Mouse (Mus musculus) C2C12 (cell line): ENCODE measurements at regions not wholly inside any gene's neighbourhood (a gene's known extent, or its start where the extent isn't known, plus 50 kb on each side); places are given as distances from the start of the nearest gene placed in this dataset.

Experiments
- CEBPB ChIP-seq: IDR thresholded peaks from one replicate; pipeline ENCODE4 v1.6.1; 2011; ENCODE audit warnings: low read depth, mild to moderate bottlenecking, control low read depth, moderate library complexity
- CTCF ChIP-seq: IDR thresholded peaks from one replicate; pipeline ENCODE4 v1.5.1; 2011; ENCODE audit not compliant: control insufficient read depth, insufficient read depth, insufficient read length
- USF1 ChIP-seq: IDR thresholded peaks from one replicate; pipeline ENCODE4 v1.6.1; 2011; ENCODE audit warnings: low read depth, mild to moderate bottlenecking, control low read depth, moderate library complexity

- TF ChIP-seq CTCF (no peak), USF1 (no peak), CEBPB (no peak)
Observed at GRCm38 (mm10) chr7:69554776-69555175, 805.7 kb upstream of the Arrdc4 start.
